Mouse (Mus musculus) neutrophil, adult 65 days (primary cell): ENCODE measurements around the gene Brsk1. TPM values are rescaled to one million over a fixed set of nuclear protein-coding genes. Genes with fewer than 3 reads are reported as not detected.

Experiments used
- total RNA-seq: library from RNA; stranded (reverse); gene quantifications from 2 replicates; pipeline ENCODE4 v1.2.4, GENCODE M21; 2023

Brsk1 gene
- not detected in 2 replicates for total RNA-seq

GRCm38 (mm10) chr7:4690387-4690786 lies at the start of gene Brsk1:
TSS of gene Brsk1 (plus strand) at chr7:4690604.

GRCm38 (mm10) chr7:4658912-4659551 lies 31.4 kb upstream of the Brsk1 start, which contains the start of gene Ppp6r1:
TSS of gene Ppp6r1 (minus strand) at chr7:4659019.

GRCm38 (mm10) chr7:4684632-4685417 lies 5.6 kb upstream of the Brsk1 start, which contains the start of gene Hspbp1:
TSS of gene Hspbp1 (minus strand) at chr7:4685068.

GRCm38 (mm10) chr7:4725169-4725568 lies 34.8 kb downstream of the Brsk1 start, which contains the start of gene Tmem150b:
TSS of gene Tmem150b (minus strand) at chr7:4725249.

GRCm38 (mm10) chr7:4739544-4740275 lies 49.3 kb downstream of the Brsk1 start, which contains the start of gene Kmt5c:
TSS of gene Kmt5c (plus strand) at chr7:4740115.

GRCm38 (mm10) chr7:4752821-4753570 lies 62.6 kb downstream of the Brsk1 start, which contains the start of gene Cox6b2:
TSS of gene Cox6b2 (minus strand) at chr7:4753094.

Other genes starting within 250 kb of the Brsk1 start
- gene Rdh13, start 245.0 kb upstream of the Brsk1 start, total RNA-seq: 1.8 and 3.3 TPM in 2 replicates
- 2.8 and 9.7 TPM in 2 replicates for gene Eps8l1, start 229.9 kb upstream of the Brsk1 start, total RNA-seq
- 249 and 345 TPM in 2 replicates for gene Ppp1r12c, start 188.9 kb upstream of the Brsk1 start, total RNA-seq
- 7.6 and 10.7 TPM in 2 replicates for gene Tnnt1, start 174.2 kb upstream of the Brsk1 start, total RNA-seq
- 1.1 TPM in 1 of 2 replicates, not detected in the other for gene Tnni3, start 166.4 kb upstream of the Brsk1 start, total RNA-seq
- gene Dnaaf3, start 158.2 kb upstream of the Brsk1 start, total RNA-seq: 0.23 and 0.28 TPM in 2 replicates
- gene Syt5, start 143.1 kb upstream of the Brsk1 start, total RNA-seq: not detected in 2 replicates
- gene Ptprh, start 86.6 kb upstream of the Brsk1 start, total RNA-seq: 0.18 TPM in 1 of 2 replicates, not detected in the other
- gene Tmem86b, start 59.2 kb upstream of the Brsk1 start, total RNA-seq: 19.8 and 28.6 TPM in 2 replicates
- gene Ppp6r1, start 31.6 kb upstream of the Brsk1 start, total RNA-seq: 161 and 201 TPM in 2 replicates
- 14.1 and 21.6 TPM in 2 replicates for gene Hspbp1, start 5.5 kb upstream of the Brsk1 start, total RNA-seq
- 8.8 and 12.9 TPM in 2 replicates for gene Tmem150b, start 34.6 kb downstream of the Brsk1 start, total RNA-seq
- 70.4 and 103 TPM in 2 replicates for gene Kmt5c, start 49.5 kb downstream of the Brsk1 start, total RNA-seq
- 11.2 and 13.4 TPM in 2 replicates for gene Cox6b2, start 62.5 kb downstream of the Brsk1 start, total RNA-seq
- gene Fam71e2, start 80.7 kb downstream of the Brsk1 start, total RNA-seq: not detected in 2 replicates
- gene Il11, start 92.3 kb downstream of the Brsk1 start, total RNA-seq: not detected in 2 replicates
- gene Tmem190, start 92.3 kb downstream of the Brsk1 start, total RNA-seq: not detected in 2 replicates
- 0.95 and 2.3 TPM in 2 replicates for gene Tmem238, start 99.1 kb downstream of the Brsk1 start, total RNA-seq
- 636 and 649 TPM in 2 replicates for gene Rpl28, start 102.3 kb downstream of the Brsk1 start, total RNA-seq
- gene Ube2s, start 122.0 kb downstream of the Brsk1 start, total RNA-seq: 188 and 216 TPM in 2 replicates
- 1.0 TPM in 1 of 2 replicates, not detected in the other for gene Shisa7, start 154.1 kb downstream of the Brsk1 start, total RNA-seq
- 4.1 and 4.4 TPM in 2 replicates for gene Isoc2b, start 179.7 kb downstream of the Brsk1 start, total RNA-seq
- 6.0 and 6.2 TPM in 2 replicates for gene Isoc2a, start 186.5 kb downstream of the Brsk1 start, total RNA-seq
- gene Gm36210, start 215.9 kb downstream of the Brsk1 start, total RNA-seq: not detected in 2 replicates
- 13.2 and 16.2 TPM in 2 replicates for gene Zfp628, start 224.6 kb downstream of the Brsk1 start, total RNA-seq
- gene Nat14, start 231.4 kb downstream of the Brsk1 start, total RNA-seq: 1.7 and 1.9 TPM in 2 replicates
- 0.44 TPM in 1 of 2 replicates, not detected in the other for gene Ssc5d, start 235.2 kb downstream of the Brsk1 start, total RNA-seq